In genomic region chr16:30008451-30009357, GRCm38 (mm10) we compare ENCODE assay signal across 7 mouse cellular contexts. TPM values are rescaled to one million over a fixed set of nuclear protein-coding genes. Genes with fewer than 3 reads are reported as not detected.
DNase-seq lines count a peak whose midpoint lies in the region; ATAC-seq and TF ChIP-seq lines count a peak whose summit lies in the region.

No protein-coding gene starts in this region.

- H3K27me3 ChIP-seq in embryonic facial prominence, embryonic 11.5 days (ENCODE audit: control insufficient read depth, insufficient read depth, low read length), result no peaks in the 10 kb centered on the region
- no peaks in the 10 kb centered on the region for H3K27me3 ChIP-seq in limb, embryonic 14.5 days (ENCODE audit: control insufficient read depth, insufficient read depth, low read length)
- peaks cover 5% of the 10 kb centered on the region; the same call in 1 of the 2 replicates for H3K27me3 ChIP-seq in midbrain, postnatal 0 days (ENCODE audit: insufficient read depth, low read length)

- peak; percentile 52 for TF ChIP-seq CTCF in midbrain, postnatal 0 days (IDR thresholded peaks at IDR 0.05)

- ATAC-seq in embryonic facial prominence, embryonic 11.5 days (replicated peaks; ENCODE audit: insufficient number of reproducible peaks, low FRiP score, low TSS enrichment, low read depth), result peak; percentile 93
- ATAC-seq in limb, embryonic 14.5 days (ENCODE audit: low FRiP score, low read depth), result peak; percentile 92
- ATAC-seq in midbrain, postnatal 0 days (ENCODE audit: low FRiP score), result peak; percentile 91

- H3K27ac ChIP-seq in embryonic facial prominence, embryonic 11.5 days (replicated peaks; ENCODE audit: low read depth, low read length), result peak overlapping the region; percentile 80
- H3K27ac ChIP-seq in limb, embryonic 14.5 days (replicated peaks; ENCODE audit: low read depth, low read length), result peak overlapping the region; percentile 72
- H3K27ac ChIP-seq in midbrain, postnatal 0 days (ENCODE audit: low read depth, low read length), result no peak overlapping the region; the same call in 1 of the 2 replicates

- TF ChIP-seq POLR2A in limb, embryonic 14.5 days (IDR thresholded peaks at IDR 0.05; ENCODE audit: borderline replicate concordance, extremely low read depth, insufficient read depth, insufficient read length), result no peak

- H3K4me3 ChIP-seq in embryonic facial prominence, embryonic 11.5 days (ENCODE audit: low read depth, low read length), result peak overlapping the region; percentile 46
- H3K4me3 ChIP-seq in limb, embryonic 14.5 days (replicated peaks; ENCODE audit: low read length), result peak overlapping the region; percentile 39
- peak overlapping the region; percentile 52 for H3K4me3 ChIP-seq in midbrain, postnatal 0 days (ENCODE audit: low read depth, low read length)

- no peaks in the 10 kb centered on the region for H3K9me3 ChIP-seq in embryonic facial prominence, embryonic 11.5 days (replicated peaks; ENCODE audit: control insufficient read depth, low read length)
- no peaks in the 10 kb centered on the region for H3K9me3 ChIP-seq in limb, embryonic 14.5 days (ENCODE audit: control insufficient read depth, low read length)
- no peaks in the 10 kb centered on the region for H3K9me3 ChIP-seq in midbrain, postnatal 0 days (ENCODE audit: low read length)

- DNase-seq in adrenal gland, postnatal 10 days, result peak; percentile 94
- DNase-seq in embryonic facial prominence, embryonic 11.5 days (ENCODE audit: low spot score), result peak; percentile 90
- DNase-seq in heart, adult 18-20 months, result peak; percentile 91 to 97
- DNase-seq in kidney, adult 8-10 months, result peak; percentile 92 to 96
- peak; percentile 92 for DNase-seq in limb, embryonic 14.5 days (ENCODE audit: low spot score)
- DNase-seq in midbrain, postnatal 0 days (ENCODE audit: low spot score), result peak; percentile 86
- DNase-seq in spleen, postnatal 4 days (ENCODE audit: low spot score in 2 of 2), result peak; percentile 48 to 77

- H3K9ac ChIP-seq in embryonic facial prominence, embryonic 11.5 days (replicated peaks; ENCODE audit: low read length), result peak overlapping the region; percentile 69
- H3K9ac ChIP-seq in limb, embryonic 14.5 days (ENCODE audit: low read depth, low read length, severe bottlenecking), result peak overlapping the region; percentile 59
- H3K9ac ChIP-seq in midbrain, postnatal 0 days (replicated peaks; ENCODE audit: low read length, poor library complexity, severe bottlenecking), result peak overlapping the region; percentile 70

- peak overlapping the region; percentile 85 for H3K4me2 ChIP-seq in embryonic facial prominence, embryonic 11.5 days (ENCODE audit: low read depth, low read length)
- H3K4me2 ChIP-seq in limb, embryonic 14.5 days (replicated peaks; ENCODE audit: low read depth, low read length, severe bottlenecking), result peak overlapping the region; percentile 90
- H3K4me2 ChIP-seq in midbrain, postnatal 0 days (ENCODE audit: low read depth, low read length, poor library complexity, severe bottlenecking), result peak overlapping the region; percentile 88

- H3K4me1 ChIP-seq in embryonic facial prominence, embryonic 11.5 days (ENCODE audit: control insufficient read depth, insufficient read depth, low read length), result peaks cover 12% of the 10 kb centered on the region
- H3K4me1 ChIP-seq in limb, embryonic 14.5 days (ENCODE audit: control insufficient read depth, insufficient read depth, low read length), result peaks cover 24% of the 10 kb centered on the region
- peaks cover 3% of the 10 kb centered on the region; the same call in 1 of the 2 replicates for H3K4me1 ChIP-seq in midbrain, postnatal 0 days (ENCODE audit: insufficient read depth, low read length)

- H3K36me3 ChIP-seq in embryonic facial prominence, embryonic 11.5 days (replicated peaks; ENCODE audit: control insufficient read depth, insufficient read depth, low read depth, low read length), result no peaks in the 10 kb centered on the region
- no peaks in the 10 kb centered on the region for H3K36me3 ChIP-seq in limb, embryonic 14.5 days (ENCODE audit: control insufficient read depth, insufficient read depth, low read length)
- no peaks in the 10 kb centered on the region for H3K36me3 ChIP-seq in midbrain, postnatal 0 days (ENCODE audit: insufficient read depth, low read length)

- WGBS in embryonic facial prominence, embryonic 11.5 days, result under 1% methylated on average over 49 of the region's 62 CpGs
- WGBS in limb, embryonic 14.5 days, result under 1% methylated on average over 31 of the region's 62 CpGs
- 2% methylated on average over 53 of the region's 62 CpGs for WGBS in midbrain, postnatal 0 days

RNA-seq across cellular contexts. Expression of gene Hes1, which starts 55.5 kb away (rescaled TPM):
- total RNA-seq in adrenal gland, postnatal 10 days (2021), result 10 to 100 TPM; 28.7 to 35.5 TPM
- 65.0 and 68.1 TPM in 2 replicates for polyA plus RNA-seq in embryonic facial prominence, embryonic 11.5 days (2014; fragmentation: Nextera tagmentation; extraction: Ambion mirVana)
- total RNA-seq in heart, adult 18-20 months (2021), result 10 to 100 TPM; 14.8 to 18.7 TPM
- polyA plus RNA-seq in limb, embryonic 14.5 days (2012; rRNA removed), result 143 and 188 TPM in 2 replicates
- 71.9 and 73.4 TPM in 2 replicates for polyA plus RNA-seq in limb, embryonic 14.5 days (2014; fragmentation: Nextera tagmentation; extraction: Ambion mirVana)
- 10.2 and 10.3 TPM in 2 replicates for total RNA-seq in midbrain, postnatal 0 days (2014; rRNA removed)
- polyA plus RNA-seq in midbrain, postnatal 0 days (2015; fragmentation: Nextera tagmentation; extraction: Ambion mirVana), result 9.2 and 13.0 TPM in 2 replicates
